Mouse (Mus musculus): ENCODE measurements at regions not wholly inside any gene's neighbourhood (a gene's known extent, or its start where the extent isn't known, plus 50 kb on each side); places are given as distances from the start of the nearest gene placed in this dataset.
"Not testable (repeated sequence)": the region's sequence is repeated elsewhere in the genome, so short reads cannot be mapped to it uniquely, and the experiment has no call there.

DNA sequence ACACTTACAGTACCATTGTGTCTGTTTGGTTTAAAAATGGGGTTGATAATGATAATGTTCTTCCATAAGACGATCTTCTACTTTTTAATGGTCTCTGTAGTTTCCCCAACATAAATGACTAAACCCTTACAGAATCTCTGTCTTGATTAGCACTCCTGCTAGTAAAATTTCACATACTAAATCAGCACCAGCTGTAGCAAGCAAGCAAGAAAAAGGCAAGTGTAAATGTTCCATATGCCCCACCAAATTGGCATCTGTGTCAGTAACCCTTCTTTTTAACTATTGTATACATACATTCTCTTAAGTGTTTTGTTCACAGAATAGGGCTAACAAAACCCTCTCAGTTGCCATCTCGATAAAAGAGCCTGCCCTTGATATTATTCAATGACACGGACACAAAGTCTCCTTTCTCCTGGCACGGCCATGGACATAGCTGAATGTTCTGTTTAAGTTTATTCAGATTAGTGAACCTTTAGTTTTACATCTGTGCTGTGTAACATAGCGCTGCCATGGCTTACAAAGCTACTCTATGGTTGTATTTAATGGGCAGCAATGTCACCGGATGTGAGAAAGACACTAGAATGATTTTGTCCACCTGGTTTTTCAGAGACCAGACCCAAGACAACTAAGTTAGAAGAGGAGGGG lies 414.3 kb downstream of the Gtdc1 start:
- Histone ChIP-seq H3K27ac (ENCODE audit: low read length) (peak overlapping the region; percentile 30), H3K9me3 (ENCODE audit: control insufficient read depth, low read length) (no peaks in the 10 kb centered on the region), H3K27me3 (replicated peaks; ENCODE audit: control insufficient read depth, insufficient read depth, low read length) (no peaks in the 10 kb centered on the region), H3K4me1 (replicated peaks; ENCODE audit: control insufficient read depth, insufficient read depth, low read length) (peaks cover 9% of the 10 kb centered on the region), H3K9ac (replicated peaks; ENCODE audit: low read depth, low read length) (no peak overlapping the region), H3K4me3 (replicated peaks; ENCODE audit: low read length) (no peak overlapping the region), H3K36me3 (ENCODE audit: control insufficient read depth, insufficient read depth) (no peaks in the 10 kb centered on the region), H3K4me2 (ENCODE audit: low read length) (no peak overlapping the region)
- WGBS: 28% methylated on average over 6 of the region's 6 CpGs
- peak; percentile 52; the same call in 1 of the 2 replicates for ATAC-seq

DNA sequence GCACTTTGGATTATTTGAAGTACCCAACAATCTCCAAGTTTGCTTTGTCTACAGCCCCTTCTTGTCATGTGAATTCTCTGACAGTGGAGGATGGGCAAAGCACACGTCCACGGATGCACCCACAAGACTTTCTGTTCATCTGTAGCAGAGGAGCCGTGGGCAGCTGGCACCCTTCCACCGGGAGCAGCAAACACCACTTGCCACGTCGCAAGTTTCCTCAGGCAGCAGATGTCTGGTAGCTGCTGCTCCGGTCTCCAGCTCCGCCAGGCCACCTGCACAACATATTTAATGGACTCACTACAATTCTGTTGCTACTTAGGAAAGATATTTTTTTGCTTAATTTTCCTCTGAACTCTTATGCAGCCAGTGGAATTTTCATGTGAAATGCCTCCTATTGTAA lies 415.1 kb downstream of the Gtdc1 start:
- Histone ChIP-seq H3K4me3 (replicated peaks; ENCODE audit: low read length) (no peak overlapping the region), H3K27ac (ENCODE audit: low read length) (peak overlapping the region; percentile 8; the same call in 1 of the 2 replicates), H3K4me1 (replicated peaks; ENCODE audit: control insufficient read depth, insufficient read depth, low read length) (peaks cover 7% of the 10 kb centered on the region), H3K27me3 (replicated peaks; ENCODE audit: control insufficient read depth, insufficient read depth, low read length) (no peaks in the 10 kb centered on the region), H3K9me3 (ENCODE audit: control insufficient read depth, low read length) (no peaks in the 10 kb centered on the region), H3K9ac (replicated peaks; ENCODE audit: low read depth, low read length) (no peak overlapping the region), H3K4me2 (ENCODE audit: low read length) (no peak overlapping the region), H3K36me3 (ENCODE audit: control insufficient read depth, insufficient read depth) (no peaks in the 10 kb centered on the region)
- peak; percentile 66 for ATAC-seq
- WGBS: 25% methylated on average over 8 of the region's 8 CpGs

DNA sequence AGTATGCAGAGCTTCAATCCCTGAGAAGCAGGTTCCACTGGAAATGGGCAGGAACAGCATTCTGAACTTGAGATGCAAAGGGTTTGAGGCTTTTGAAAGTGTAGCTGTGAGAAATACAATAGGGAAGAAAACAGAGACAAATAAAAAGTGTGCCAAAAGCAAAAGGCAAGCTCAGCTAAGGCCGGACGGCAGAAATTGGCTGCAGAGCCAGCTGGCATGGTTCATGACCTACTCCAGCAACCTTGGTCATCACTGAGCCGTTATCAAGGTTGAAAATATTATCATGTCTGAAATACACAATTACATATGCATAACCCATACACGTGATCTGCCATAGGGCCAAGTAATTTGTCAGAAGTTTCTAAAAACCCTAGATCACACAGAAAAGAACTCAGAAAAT lies 418.4 kb downstream of the Gtdc1 start:
- no peaks in the 10 kb centered on the region for H3K9me3 ChIP-seq (ENCODE audit: control insufficient read depth, low read length)
- no peaks in the 10 kb centered on the region for H3K27me3 ChIP-seq (replicated peaks; ENCODE audit: control insufficient read depth, insufficient read depth, low read length)
- peaks cover 7% of the 10 kb centered on the region for H3K4me1 ChIP-seq (replicated peaks; ENCODE audit: control insufficient read depth, insufficient read depth, low read length)
- no peak overlapping the region for H3K4me2 ChIP-seq (ENCODE audit: low read length)
- H3K9ac ChIP-seq (replicated peaks; ENCODE audit: low read depth, low read length): no peak overlapping the region
- no peaks in the 10 kb centered on the region for H3K36me3 ChIP-seq (ENCODE audit: control insufficient read depth, insufficient read depth)
- H3K4me3 ChIP-seq (replicated peaks; ENCODE audit: low read length): no peak overlapping the region
- no peak for ATAC-seq
- WGBS: 80% methylated on average over 4 of the region's 4 CpGs
- no peak overlapping the region for H3K27ac ChIP-seq (ENCODE audit: low read length)

DNA sequence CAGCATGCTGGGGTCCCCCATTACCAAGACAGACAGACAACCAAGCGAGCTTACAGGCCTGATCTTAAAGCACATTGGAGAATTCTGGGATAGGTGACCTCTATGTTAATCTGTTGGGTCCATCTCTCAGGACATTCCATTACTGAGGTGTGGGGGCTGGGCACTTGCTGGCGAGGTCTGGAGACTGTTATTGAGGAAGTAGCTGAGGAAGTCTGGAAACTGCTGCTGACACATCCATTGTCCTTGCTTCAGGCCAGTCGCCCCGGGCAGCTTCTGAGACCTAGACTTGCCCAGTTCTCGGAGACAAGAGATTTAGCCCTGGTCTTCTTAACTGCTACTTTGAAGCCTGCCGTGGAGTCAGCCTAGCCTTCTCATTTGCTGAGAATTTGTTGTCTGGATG lies 423.2 kb downstream of the Gtdc1 start:
- Histone ChIP-seq H3K9ac (replicated peaks; ENCODE audit: low read depth, low read length) (no peak overlapping the region), H3K36me3 (ENCODE audit: control insufficient read depth, insufficient read depth) (no peaks in the 10 kb centered on the region), H3K27me3 (replicated peaks; ENCODE audit: control insufficient read depth, insufficient read depth, low read length) (no peaks in the 10 kb centered on the region), H3K4me2 (ENCODE audit: low read length) (no peak overlapping the region), H3K27ac (ENCODE audit: low read length) (no peak overlapping the region), H3K4me1 (replicated peaks; ENCODE audit: control insufficient read depth, insufficient read depth, low read length) (no peaks in the 10 kb centered on the region), H3K4me3 (replicated peaks; ENCODE audit: low read length) (no peak overlapping the region), H3K9me3 (ENCODE audit: control insufficient read depth, low read length) (no peaks in the 10 kb centered on the region)
- no peak for ATAC-seq
- WGBS: 77% methylated on average over 6 of the region's 6 CpGs

- not testable (repeated sequence) for H3K4me2 ChIP-seq (ENCODE audit: low read length); H3K27me3 ChIP-seq (replicated peaks; ENCODE audit: control insufficient read depth, insufficient read depth, low read length); H3K4me1 ChIP-seq (replicated peaks; ENCODE audit: control insufficient read depth, insufficient read depth, low read length); H3K27ac ChIP-seq (ENCODE audit: low read length); H3K36me3 ChIP-seq (ENCODE audit: control insufficient read depth, insufficient read depth); H3K9ac ChIP-seq (replicated peaks; ENCODE audit: low read depth, low read length); H3K9me3 ChIP-seq (ENCODE audit: control insufficient read depth, low read length); H3K4me3 ChIP-seq (replicated peaks; ENCODE audit: low read length); ATAC-seq
- WGBS: 100% methylated on average over 1 of the region's 1 CpGs
These were observed 436.7 kb downstream of the Gtdc1 start for GRCm38 (mm10) chr2:44490806-44491205.

GRCm38 (mm10) chr2:44490230-44490629 lies 437.2 kb downstream of the Gtdc1 start:
- H3K27me3 ChIP-seq (replicated peaks; ENCODE audit: control insufficient read depth, insufficient read depth, low read length): no peaks in the 10 kb centered on the region
- no peak overlapping the region for H3K9ac ChIP-seq (replicated peaks; ENCODE audit: low read depth, low read length)
- no peak overlapping the region for H3K4me3 ChIP-seq (replicated peaks; ENCODE audit: low read length)
- no peak for ATAC-seq
- no peaks in the 10 kb centered on the region for H3K9me3 ChIP-seq (ENCODE audit: control insufficient read depth, low read length)
- H3K27ac ChIP-seq (ENCODE audit: low read length): no peak overlapping the region
- no peaks in the 10 kb centered on the region for H3K36me3 ChIP-seq (ENCODE audit: control insufficient read depth, insufficient read depth)
- 97% methylated on average over 4 of the region's 4 CpGs for WGBS
- no peaks in the 10 kb centered on the region for H3K4me1 ChIP-seq (replicated peaks; ENCODE audit: control insufficient read depth, insufficient read depth, low read length)
- no peak overlapping the region for H3K4me2 ChIP-seq (ENCODE audit: low read length)

- Histone ChIP-seq H3K4me3 (replicated peaks; ENCODE audit: low read length) (no peak overlapping the region), H3K9me3 (ENCODE audit: control insufficient read depth, low read length) (0 out of 2 replicates have a peak, but pooled peaks cover 3% of the 10 kb centered on the region), H3K27ac (ENCODE audit: low read length) (no peak overlapping the region), H3K4me2 (ENCODE audit: low read length) (no peak overlapping the region), H3K4me1 (replicated peaks; ENCODE audit: control insufficient read depth, insufficient read depth, low read length) (no peaks in the 10 kb centered on the region), H3K36me3 (ENCODE audit: control insufficient read depth, insufficient read depth) (no peaks in the 10 kb centered on the region), H3K27me3 (replicated peaks; ENCODE audit: control insufficient read depth, insufficient read depth, low read length) (no peaks in the 10 kb centered on the region), H3K9ac (replicated peaks; ENCODE audit: low read depth, low read length) (no peak overlapping the region)
- no peak for ATAC-seq
- 71% methylated on average over 14 of the region's 14 CpGs for WGBS
These were observed 441.6 kb downstream of the Gtdc1 start for GRCm38 (mm10) chr2:44485880-44486279.

- ATAC-seq: no peak
- WGBS: 99% methylated on average over 5 of the region's 5 CpGs
These were observed 447.7 kb downstream of the Gtdc1 start for GRCm38 (mm10) chr2:44479746-44480145.

GRCm38 (mm10) chr2:44475456-44475855 lies 452.0 kb downstream of the Gtdc1 start:
- Histone ChIP-seq H3K27me3 (replicated peaks; ENCODE audit: control insufficient read depth, insufficient read depth, low read length) (no peaks in the 10 kb centered on the region), H3K9me3 (ENCODE audit: control insufficient read depth, low read length) (no peaks in the 10 kb centered on the region; the same call in 1 of the 2 replicates), H3K9ac (replicated peaks; ENCODE audit: low read depth, low read length) (no peak overlapping the region), H3K36me3 (ENCODE audit: control insufficient read depth, insufficient read depth) (no peaks in the 10 kb centered on the region), H3K4me3 (replicated peaks; ENCODE audit: low read length) (no peak overlapping the region), H3K27ac (ENCODE audit: low read length) (no peak overlapping the region), H3K4me1 (replicated peaks; ENCODE audit: control insufficient read depth, insufficient read depth, low read length) (peaks cover 4% of the 10 kb centered on the region; the same call in 1 of the 2 replicates), H3K4me2 (ENCODE audit: low read length) (no peak overlapping the region)
- no peak for ATAC-seq
- WGBS: 81% methylated on average over 1 of the region's 1 CpGs

More at GRCm38 (mm10) chr2:44479746-44480145, 447.7 kb downstream of the Gtdc1 start:
- no peak overlapping the region for H3K4me3 ChIP-seq (replicated peaks; ENCODE audit: low read length)
- no peak overlapping the region for H3K27ac ChIP-seq (ENCODE audit: low read length)
- no peaks in the 10 kb centered on the region for H3K36me3 ChIP-seq (ENCODE audit: control insufficient read depth, insufficient read depth)
- peaks cover 2% of the 10 kb centered on the region; the same call in 1 of the 2 replicates for H3K9me3 ChIP-seq (ENCODE audit: control insufficient read depth, low read length)
- H3K27me3 ChIP-seq (replicated peaks; ENCODE audit: control insufficient read depth, insufficient read depth, low read length): no peaks in the 10 kb centered on the region
- no peaks in the 10 kb centered on the region for H3K4me1 ChIP-seq (replicated peaks; ENCODE audit: control insufficient read depth, insufficient read depth, low read length)
- no peak overlapping the region for H3K4me2 ChIP-seq (ENCODE audit: low read length)
- no peak overlapping the region for H3K9ac ChIP-seq (replicated peaks; ENCODE audit: low read depth, low read length)

GRCm38 (mm10) chr2:44474653-44475052 lies 452.8 kb downstream of the Gtdc1 start:
- no peaks in the 10 kb centered on the region for H3K27me3 ChIP-seq (replicated peaks; ENCODE audit: control insufficient read depth, insufficient read depth, low read length)
- no peak overlapping the region for H3K27ac ChIP-seq (ENCODE audit: low read length)
- no peaks in the 10 kb centered on the region for H3K36me3 ChIP-seq (ENCODE audit: control insufficient read depth, insufficient read depth)
- H3K9ac ChIP-seq (replicated peaks; ENCODE audit: low read depth, low read length): no peak overlapping the region
- ATAC-seq: peak; percentile 85
- H3K4me2 ChIP-seq (ENCODE audit: low read length): no peak overlapping the region
- no peaks in the 10 kb centered on the region for H3K9me3 ChIP-seq (ENCODE audit: control insufficient read depth, low read length)
- WGBS: 0% methylated on average over 3 of the region's 3 CpGs
- no peak overlapping the region for H3K4me3 ChIP-seq (replicated peaks; ENCODE audit: low read length)
- H3K4me1 ChIP-seq (replicated peaks; ENCODE audit: control insufficient read depth, insufficient read depth, low read length): peaks cover 4% of the 10 kb centered on the region; the same call in 1 of the 2 replicates
